Mouse (Mus musculus) MEL (cell line): ENCODE results near the gene Slc36a3. TPM values are rescaled to one million over a fixed set of nuclear protein-coding genes. Genes with fewer than 3 reads are reported as not detected.

Experiments
- DNase-seq: peaks from one replicate; pipeline ENCODE4 v3.0.0; 2011; ENCODE audit warnings: low read depth, low spot score
- H3K27ac ChIP-seq: 2 replicates; pipeline ENCODE4 v1.5.1; 2012; ENCODE audit warnings: low read depth, mild to moderate bottlenecking, control low read depth, low read length, moderate library complexity; ENCODE audit not compliant: control insufficient read depth
- H3K27me3 ChIP-seq, 2 experiments: fragments of 150-350 bp in 1 of 2; sonication (generic) in 1 of 2; 2 replicates each; pipeline ENCODE4 v1.6.1; 2012; ENCODE audit warnings: low read length in 2 of 2, mild to moderate bottlenecking in 2 of 2, improper control_type of control experiment in 1 of 2, moderate library complexity in 1 of 2; ENCODE audit not compliant: insufficient read depth in 2 of 2, control insufficient read depth in 1 of 2
- H3K36me3 ChIP-seq, 2 experiments: 2 replicates each; pipeline ENCODE4 v1.6.1; 2012 to 2014; ENCODE audit warnings: low read length in 2 of 2, improper control_type of control experiment in 1 of 2, inconsistent platforms in 1 of 2, mild to moderate bottlenecking in 1 of 2; ENCODE audit not compliant: insufficient read depth in 2 of 2, control insufficient read depth in 1 of 2
- H3K4me1 ChIP-seq, 2 experiments: fragments of 150-350 bp in 1 of 2; sonication (generic) in 1 of 2; 2 replicates each; pipeline ENCODE4 v1.6.1; 2012; ENCODE audit warnings: low read length in 2 of 2, improper control_type of control experiment in 1 of 2, mild to moderate bottlenecking in 1 of 2; ENCODE audit not compliant: insufficient read depth in 2 of 2, control insufficient read depth in 1 of 2
- H3K4me3 ChIP-seq, 2 experiments: fragments of 150-350 bp in 1 of 2; sonication (generic) in 1 of 2; 2 replicates each; pipeline ENCODE4 v1.5.1; 2012; ENCODE audit warnings: low read depth in 2 of 2, low read length in 2 of 2, mild to moderate bottlenecking in 2 of 2, moderate library complexity in 2 of 2, control low read depth in 1 of 2, improper control_type of control experiment in 1 of 2; ENCODE audit not compliant: control insufficient read depth in 1 of 2, insufficient read depth in 1 of 2
- H3K79me2 ChIP-seq: 2 replicates; pipeline ENCODE4 v1.6.1; 2012; ENCODE audit warnings: mild to moderate bottlenecking, low read length, moderate library complexity; ENCODE audit not compliant: control insufficient read depth, poor library complexity, insufficient read depth
- H3K9ac ChIP-seq: 2 replicates; pipeline ENCODE4 v1.6.1; 2012; ENCODE audit warnings: low read depth, mild to moderate bottlenecking, control low read depth, low read length, moderate library complexity; ENCODE audit not compliant: control insufficient read depth, poor library complexity, severe bottlenecking
- H3K9me3 ChIP-seq: fragments of 150-350 bp; sonication (generic); replicated peaks from 2 replicates; pipeline ENCODE4 v1.6.1; 2012; ENCODE audit warnings: mild to moderate bottlenecking, low read length, improper control_type of control experiment, moderate library complexity; ENCODE audit not compliant: insufficient read depth
- BHLHE40 ChIP-seq: IDR thresholded peaks from 2 replicates; pipeline ENCODE4 v1.6.1; 2012; ENCODE audit warnings: low read depth, mild to moderate bottlenecking, inconsistent platforms, low read length, improper control_type of control experiment, borderline replicate concordance
- CHD1 ChIP-seq: IDR thresholded peaks from 2 replicates; pipeline ENCODE4 v1.6.1; 2012; ENCODE audit warnings: low read depth, mild to moderate bottlenecking, inconsistent platforms, low read length, improper control_type of control experiment
- CHD2 ChIP-seq: IDR thresholded peaks from 2 replicates; pipeline ENCODE4 v1.6.1; 2011; ENCODE audit warnings: low read length, improper control_type of control experiment
- EP300 ChIP-seq, 2 experiments: IDR thresholded peaks; 2 replicates each; pipeline ENCODE4 v1.6.1; 2011; ENCODE audit warnings: improper control_type of control experiment in 2 of 2, low read length in 2 of 2, low read depth in 1 of 2, mild to moderate bottlenecking in 1 of 2
- GABPA ChIP-seq: IDR thresholded peaks from 2 replicates; pipeline ENCODE4 v1.6.1; 2012; ENCODE audit warnings: low read depth, mild to moderate bottlenecking, inconsistent platforms, low read length, improper control_type of control experiment, moderate library complexity
- GATA1 ChIP-seq: IDR thresholded peaks from 2 replicates; pipeline ENCODE4 v1.6.1; 2011; ENCODE audit warnings: low read depth, low read length, improper control_type of control experiment
- HCFC1 ChIP-seq: IDR thresholded peaks from 2 replicates; pipeline ENCODE4 v1.6.1; 2012; ENCODE audit warnings: low read depth, mild to moderate bottlenecking, inconsistent platforms, low read length, improper control_type of control experiment, moderate library complexity
- JUND ChIP-seq: IDR thresholded peaks from 2 replicates; pipeline ENCODE4 v1.6.1; 2011; ENCODE audit warnings: low read depth, mild to moderate bottlenecking, improper control_type of control experiment, low read length
- MAFK ChIP-seq: IDR thresholded peaks from 2 replicates; pipeline ENCODE4 v1.6.1; 2011; ENCODE audit warnings: low read depth, mild to moderate bottlenecking, low read length, improper control_type of control experiment, borderline replicate concordance
- MAX ChIP-seq: IDR thresholded peaks from 2 replicates; pipeline ENCODE4 v1.6.1; 2011; ENCODE audit warnings: low read length, improper control_type of control experiment
- MXI1 ChIP-seq: IDR thresholded peaks from 2 replicates; pipeline ENCODE4 v1.6.1; 2011; ENCODE audit warnings: mild to moderate bottlenecking, low read depth, low read length, improper control_type of control experiment
- MYC ChIP-seq: IDR thresholded peaks from 2 replicates; pipeline ENCODE4 v1.6.1; 2011; ENCODE audit warnings: low read depth, mild to moderate bottlenecking, low read length, improper control_type of control experiment, moderate library complexity
- NRF1 ChIP-seq: IDR thresholded peaks from 2 replicates; pipeline ENCODE4 v1.6.1; 2014; ENCODE audit warnings: low read depth, mild to moderate bottlenecking, inconsistent platforms, low read length, improper control_type of control experiment, moderate library complexity; ENCODE audit not compliant: poor library complexity, insufficient read depth, severe bottlenecking
- POLR2AphosphoS2 ChIP-seq: IDR thresholded peaks from 2 replicates; pipeline ENCODE4 v1.6.1; 2011; ENCODE audit warnings: low read length, improper control_type of control experiment
- POLR2AphosphoS5 ChIP-seq: IDR thresholded peaks from 2 replicates; pipeline ENCODE4 v1.6.1; 2012; ENCODE audit warnings: low read depth, borderline replicate concordance, mild to moderate bottlenecking, inconsistent platforms, low read length, moderate library complexity, mixed read lengths
- RAD21 ChIP-seq: IDR thresholded peaks from 2 replicates; pipeline ENCODE4 v1.6.1; 2011; ENCODE audit warnings: mild to moderate bottlenecking, low read depth, low read length, improper control_type of control experiment
- RCOR1 ChIP-seq: IDR thresholded peaks from 2 replicates; pipeline ENCODE4 v1.6.1; 2012; ENCODE audit warnings: low read depth, mild to moderate bottlenecking, inconsistent platforms, low read length, improper control_type of control experiment
- TBP ChIP-seq: IDR thresholded peaks from 2 replicates; pipeline ENCODE4 v1.8.0; 2011; ENCODE audit warnings: low read depth, low read length, improper control_type of control experiment
- TCF12 ChIP-seq: IDR thresholded peaks from 2 replicates; pipeline ENCODE4 v1.6.1; 2014; ENCODE audit warnings: low read depth, mild to moderate bottlenecking, inconsistent platforms, low read length, improper control_type of control experiment, moderate library complexity
- UBTF ChIP-seq: IDR thresholded peaks from 2 replicates; pipeline ENCODE4 v1.6.1; 2012; ENCODE audit warnings: low read depth, mild to moderate bottlenecking, inconsistent platforms, low read length, improper control_type of control experiment, moderate library complexity, borderline replicate concordance; ENCODE audit not compliant: insufficient read depth
- USF1 ChIP-seq: IDR thresholded peaks from 2 replicates; pipeline ENCODE4 v1.6.1; 2014; ENCODE audit warnings: low read depth, mild to moderate bottlenecking, inconsistent platforms, low read length, improper control_type of control experiment, moderate library complexity
- ZKSCAN1 ChIP-seq: IDR thresholded peaks from 2 replicates; pipeline ENCODE4 v1.6.1; 2012; ENCODE audit warnings: low read depth, mild to moderate bottlenecking, inconsistent platforms, low read length, improper control_type of control experiment, moderate library complexity
- ZNF384 ChIP-seq: IDR thresholded peaks from 2 replicates; pipeline ENCODE4 v1.6.1; 2012; ENCODE audit warnings: low read depth, mild to moderate bottlenecking, inconsistent platforms, low read length, improper control_type of control experiment
- polyA plus RNA-seq, 2 experiments: library from polyadenylated mRNA; stranded (reverse) in 1 of 2; unstranded in 1 of 2; fragments of >175 nt in 1 of 2; fragments of >200 nt in 1 of 2; gene quantifications; 2 replicates each; pipeline versions ENCODE4 v1.2.1 to v1.2.4; 2012; ENCODE audit warnings: low replicate concordance in 2 of 2, low read depth in 1 of 2; ENCODE audit not compliant: insufficient read length in 2 of 2, insufficient read depth in 1 of 2, missing spikeins in 1 of 2
- total RNA-seq: library from RNA; depleted of rRNA; stranded (reverse); fragments of 300-350 nt; gene quantifications from 2 replicates; pipeline ENCODE4 v1.2.3, GENCODE M21; 2012

Gene Slc36a3
- total and polyA plus RNA-seq, 3 experiments = 0.12 to 0.15 TPM; not detected in 1

- H3K4me1 ChIP-seq = no peaks in the 10 kb centered on the region
- TF ChIP-seq CHD1 (no peak), ZNF384 (no peak), UBTF (no peak), TCF12 (no peak), NRF1 (no peak), RAD21 (no peak), GATA1 (no peak), GABPA (no peak), ZKSCAN1 (no peak), MXI1 (no peak), POLR2AphosphoS2 (no peak), MYC (no peak), HCFC1 (no peak), BHLHE40 (no peak), EP300 (IDR thresholded peaks at IDR 0.05; ENCODE audit: low read depth in 1 of 2, low read length in 2 of 2) (no peak), JUND (no peak), RCOR1 (no peak), POLR2AphosphoS5 (no peak)
- TF ChIP-seq, all 39 proteins: peak for 0
- no peak for DNase-seq
- H3K9me3 ChIP-seq = no peaks in the 10 kb centered on the region
- H3K4me3 ChIP-seq = no peak overlapping the region
- H3K27ac ChIP-seq = no peak overlapping the region
- H3K27me3 ChIP-seq = peaks cover 16 to 19% of the 10 kb centered on the region in 2 experiments
- no peaks in the 10 kb centered on the region for H3K79me2 ChIP-seq
- H3K36me3 ChIP-seq = no peaks in the 10 kb centered on the region
- H3K9ac ChIP-seq = no peak overlapping the region
These were observed 66.9 kb downstream of the Slc36a3 start for GRCm38 (mm10) chr11:55084629-55085028.

DNA sequence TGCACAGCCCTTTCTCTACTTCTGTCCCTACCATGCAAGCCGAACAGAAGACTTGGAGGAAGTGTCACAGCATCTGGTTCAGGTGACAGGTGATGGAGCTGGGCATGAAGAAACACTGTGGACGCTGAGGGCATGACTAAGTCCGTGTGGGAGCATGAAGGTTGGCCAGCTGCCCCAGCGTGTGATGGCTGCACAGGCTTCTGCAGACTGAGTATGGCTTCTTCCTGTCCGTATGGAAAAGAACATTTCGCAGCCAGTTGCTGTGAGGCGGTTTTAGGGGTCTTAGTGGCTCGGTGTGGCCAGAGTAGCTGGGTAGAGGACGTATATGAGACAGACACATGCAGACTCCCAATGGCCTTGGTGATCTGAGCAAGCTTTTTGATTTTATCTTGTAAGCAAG lies 70.3 kb downstream of the Slc36a3 start:
- H3K4me1 ChIP-seq = no peaks in the 10 kb centered on the region; a peak in 1 of 4 replicates
- DNase-seq = no peak
- no peak overlapping the region for H3K4me3 ChIP-seq
- H3K79me2 ChIP-seq = no peaks in the 10 kb centered on the region
- H3K27ac ChIP-seq = no peak overlapping the region
- TF ChIP-seq NRF1 (no peak), TBP (no peak), POLR2AphosphoS5 (no peak), UBTF (no peak), MAX (no peak), MAFK (no peak), USF1 (no peak), CHD2 (no peak)
- H3K27me3 ChIP-seq = peaks cover 14 to 15% of the 10 kb centered on the region in 2 experiments
- no peak overlapping the region for H3K9ac ChIP-seq
- H3K9me3 ChIP-seq = no peaks in the 10 kb centered on the region
- no peaks in the 10 kb centered on the region for H3K36me3 ChIP-seq
